8 mouse cellular contexts compared by ENCODE assay signal in the genomic region with DNA sequence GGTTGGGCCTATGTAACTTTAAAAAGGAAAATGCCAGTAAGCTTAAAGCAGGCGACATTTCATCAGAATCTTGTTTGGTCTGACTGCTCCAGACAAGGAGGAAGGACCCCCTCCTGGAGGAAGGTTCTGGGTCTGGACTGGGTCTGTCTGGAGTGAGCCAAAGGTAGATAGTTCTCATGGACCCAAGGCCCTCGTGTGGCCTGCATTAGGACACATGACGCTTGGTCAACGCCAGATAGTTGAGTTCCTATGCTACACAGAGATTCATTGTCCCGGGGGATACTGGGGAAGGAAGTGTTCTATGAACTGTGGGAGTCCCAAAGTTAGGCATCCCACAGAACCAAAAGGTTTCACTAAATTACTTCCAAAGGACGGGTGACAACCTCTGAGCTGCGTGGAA. TPM values are rescaled to one million over a fixed set of nuclear protein-coding genes. Genes with fewer than 3 reads are reported as not detected.
DNase-seq lines count a peak whose midpoint lies in the region; ATAC-seq and TF ChIP-seq lines count a peak whose summit lies in the region.

No protein-coding gene starts in this region.

- H3K36me3 ChIP-seq in heart, embryonic 11.5 days (ENCODE audit: control insufficient read depth, insufficient read depth, low read length), result no peaks in the 10 kb centered on the region; the same call in 1 of the 2 replicates
- peaks cover 3% of the 10 kb centered on the region; the same call in 1 of the 2 replicates for H3K36me3 ChIP-seq in forebrain, embryonic 13.5 days (ENCODE audit: poor library complexity, severe bottlenecking)
- H3K36me3 ChIP-seq in liver, embryonic 14.5 days (replicated peaks; ENCODE audit: control insufficient read depth, insufficient read depth, low read depth), result no peaks in the 10 kb centered on the region

- H3K9ac ChIP-seq in heart, embryonic 11.5 days (ENCODE audit: low read depth, low read length), result peak overlapping the region; percentile 74
- peak overlapping the region; percentile 65 for H3K9ac ChIP-seq in forebrain, embryonic 13.5 days
- peak overlapping the region; percentile 59 for H3K9ac ChIP-seq in liver, embryonic 14.5 days (replicated peaks)

- no peaks in the 10 kb centered on the region for H3K9me3 ChIP-seq in heart, embryonic 11.5 days (replicated peaks; ENCODE audit: control insufficient read depth, low read length)
- 0 out of 2 replicates have a peak, but pooled peaks cover 5% of the 10 kb centered on the region for H3K9me3 ChIP-seq in forebrain, embryonic 13.5 days (replicated peaks)
- H3K9me3 ChIP-seq in liver, embryonic 14.5 days (ENCODE audit: control insufficient read depth, low read length), result no peaks in the 10 kb centered on the region

- peak overlapping the region; percentile 87 for H3K27ac ChIP-seq in heart, embryonic 11.5 days (ENCODE audit: low read depth, low read length)
- H3K27ac ChIP-seq in forebrain, embryonic 13.5 days, result peak overlapping the region; percentile 63
- H3K27ac ChIP-seq in liver, embryonic 14.5 days, result peak overlapping the region; percentile 53

- no peak for TF ChIP-seq EP300 in liver, embryonic 14.5 days (IDR thresholded peaks at IDR 0.05; ENCODE audit: low read depth)

- no peaks in the 10 kb centered on the region for H3K27me3 ChIP-seq in heart, embryonic 11.5 days (ENCODE audit: control insufficient read depth, insufficient read depth, low read length)
- H3K27me3 ChIP-seq in forebrain, embryonic 13.5 days, result no peaks in the 10 kb centered on the region
- H3K27me3 ChIP-seq in liver, embryonic 14.5 days (ENCODE audit: control insufficient read depth, insufficient read depth, low read length), result no peaks in the 10 kb centered on the region

- TF ChIP-seq CTCF in liver, embryonic 14.5 days (IDR thresholded peaks at IDR 0.05; ENCODE audit: low read depth), result no peak

- DNase-seq in heart, adult 8-10 months (ENCODE audit: low spot score), result no peak
- DNase-seq in ES-CJ7 (ENCODE audit: low read depth, low spot score), result peak; percentile 26
- DNase-seq in liver, embryonic 14.5 days (ENCODE audit: low read depth in 3 of 3, low spot score in 3 of 3), result no peak
- no peak for DNase-seq in ovary, postnatal 14 days (ENCODE audit: low spot score)
- no peak for DNase-seq in urinary bladder, postnatal 36 days (ENCODE audit: low spot score in 2 of 2)
- no peak for DNase-seq in gastrocnemius, postnatal 25 days

- WGBS in heart, embryonic 11.5 days (ENCODE audit: insufficient replicate concordance), result 67% methylated on average over 7 of the region's 7 CpGs
- 74% methylated on average over 7 of the region's 7 CpGs for WGBS in forebrain, embryonic 13.5 days
- 52% methylated on average over 7 of the region's 7 CpGs for WGBS in liver, embryonic 14.5 days (ENCODE audit: insufficient replicate concordance)

- H3K4me3 ChIP-seq in heart, embryonic 11.5 days (ENCODE audit: low read depth, low read length), result peak overlapping the region; percentile 65
- H3K4me3 ChIP-seq in forebrain, embryonic 13.5 days, result peak overlapping the region; percentile 67
- peak overlapping the region; percentile 50 for H3K4me3 ChIP-seq in liver, embryonic 14.5 days (ENCODE audit: insufficient read depth in 1 of 2, low read depth in 2 of 2, low read length in 2 of 2)

- peaks cover 5% of the 10 kb centered on the region; the same call in 1 of the 2 replicates for H3K4me1 ChIP-seq in heart, embryonic 11.5 days (ENCODE audit: control insufficient read depth, insufficient read depth, low read length)
- peaks cover 9% of the 10 kb centered on the region for H3K4me1 ChIP-seq in forebrain, embryonic 13.5 days
- peaks cover 5% of the 10 kb centered on the region in 2 experiments for H3K4me1 ChIP-seq in liver, embryonic 14.5 days (replicated peaks; ENCODE audit: control insufficient read depth in 2 of 2, insufficient read depth in 2 of 2, low read length in 1 of 2)

- no peak for ATAC-seq in heart, embryonic 11.5 days (replicated peaks; ENCODE audit: insufficient number of reproducible peaks, low FRiP score, low TSS enrichment)
- ATAC-seq in forebrain, embryonic 13.5 days, result peak; percentile 0; the same call in 1 of the 2 replicates
- no peak for ATAC-seq in liver, embryonic 14.5 days (ENCODE audit: insufficient read depth)

- H3K4me2 ChIP-seq in heart, embryonic 11.5 days, result peak overlapping the region; percentile 74
- peak overlapping the region; percentile 81 for H3K4me2 ChIP-seq in forebrain, embryonic 13.5 days
- H3K4me2 ChIP-seq in liver, embryonic 14.5 days (ENCODE audit: low read depth), result peak overlapping the region; percentile 78

RNA-seq across cellular contexts. Expression of a gene that starts 0.7 kb away (rescaled TPM):
- polyA plus RNA-seq in heart, embryonic 11.5 days (2014; fragmentation: Nextera tagmentation; extraction: Ambion mirVana), result 6.4 and 6.5 TPM in 2 replicates
- total RNA-seq in heart, adult 8-10 months (2022), result 1 to 10 TPM; 4.0 to 5.7 (median 5.2) TPM
- polyA plus RNA-seq in forebrain, embryonic 13.5 days (2015; fragmentation: Nextera tagmentation; extraction: Ambion mirVana), result 5.8 and 7.0 TPM in 2 replicates
- polyA plus RNA-seq in liver, embryonic 14.5 days (2012; rRNA removed), result 1.5 and 1.6 TPM in 2 replicates
- polyA plus RNA-seq in liver, embryonic 14.5 days (2014; fragmentation: Nextera tagmentation; extraction: Ambion mirVana), result 0.91 and 1.2 TPM in 2 replicates
- total RNA-seq in gastrocnemius, postnatal 25 days (2021), result 1 to 10 TPM; 2.4 to 2.5 TPM

RNA-seq across cellular contexts. Expression of a gene that starts 27.7 kb away (rescaled TPM):
- 6.0 and 7.0 TPM in 2 replicates for polyA plus RNA-seq in heart, embryonic 11.5 days (2014; fragmentation: Nextera tagmentation; extraction: Ambion mirVana)
- 10 to 100 TPM; 15.1 to 20.3 (median 19.2) TPM for total RNA-seq in heart, adult 8-10 months (2022)
- polyA plus RNA-seq in forebrain, embryonic 13.5 days (2015; fragmentation: Nextera tagmentation; extraction: Ambion mirVana), result 1.9 and 2.3 TPM in 2 replicates
- 1.8 and 2.1 TPM in 2 replicates for polyA plus RNA-seq in liver, embryonic 14.5 days (2012; rRNA removed)
- 3.1 and 3.4 TPM in 2 replicates for polyA plus RNA-seq in liver, embryonic 14.5 days (2014; fragmentation: Nextera tagmentation; extraction: Ambion mirVana)
- 10 to 100 TPM in 1 of 2 experiments, 1 to 10 TPM in 1; 9.9 to 17.4 TPM for total RNA-seq in gastrocnemius, postnatal 25 days (2021)
